Mouse (Mus musculus) splenic B cell, adult 2 months (primary cell): ENCODE measurements around the gene R3hdm4.
"Not testable (repeated sequence)": the region's sequence is repeated elsewhere in the genome, so short reads cannot be mapped to it uniquely, and the experiment has no call there.

Experiments
- DNase-seq: peaks from one replicate; pipeline ENCODE4 v3.0.0-alpha.2; 2011; ENCODE audit warnings: low read depth, low spot score
- H3K27me3 ChIP-seq: 2 replicates; pipeline ENCODE4 v1.6.1; 2012; ENCODE audit warnings: mild to moderate bottlenecking, low read length, moderate library complexity, mixed read lengths; ENCODE audit not compliant: control insufficient read depth, poor library complexity, insufficient read depth, severe bottlenecking
- H3K36me3 ChIP-seq: 2 replicates; pipeline ENCODE4 v1.6.1; 2012; ENCODE audit warnings: mild to moderate bottlenecking, low read length, moderate library complexity, mixed read lengths; ENCODE audit not compliant: control insufficient read depth, poor library complexity, insufficient read depth, severe bottlenecking

Gene R3hdm4

GRCm38 (mm10) chr10:79907415-79907814 is 13.6 kb downstream of the R3hdm4 start:
- DNase-seq = no peak
- H3K27me3 ChIP-seq = no peaks in the 10 kb centered on the region
- H3K36me3 ChIP-seq = peaks cover 7% of the 10 kb centered on the region

- no peak for DNase-seq
- H3K27me3 ChIP-seq = no peaks in the 10 kb centered on the region
Observed at GRCm38 (mm10) chr10:79906712-79907111, 14.3 kb downstream of the R3hdm4 start.

GRCm38 (mm10) chr10:79900951-79901410 is 20.0 kb downstream of the R3hdm4 start:
- DNase-seq = peak; percentile 40
- H3K36me3 ChIP-seq = peaks cover 7% of the 10 kb centered on the region
- no peaks in the 10 kb centered on the region for H3K27me3 ChIP-seq

More at GRCm38 (mm10) chr10:79906712-79907111, 14.3 kb downstream of the R3hdm4 start:
- peaks cover 7% of the 10 kb centered on the region for H3K36me3 ChIP-seq

- H3K27me3 ChIP-seq = no peaks in the 10 kb centered on the region
- no peaks in the 10 kb centered on the region; the same call in 1 of the 2 replicates for H3K36me3 ChIP-seq
- DNase-seq = peak; percentile 63
Observed at GRCm38 (mm10) chr10:79897316-79898245, 23.4 kb downstream of the R3hdm4 start.

- no peak for DNase-seq
- Histone ChIP-seq H3K27me3 (no peaks in the 10 kb centered on the region), H3K36me3 (no peaks in the 10 kb centered on the region; the same call in 1 of the 2 replicates)
Observed at GRCm38 (mm10) chr10:79896814-79897213, 24.2 kb downstream of the R3hdm4 start.

- no peak for DNase-seq
- H3K36me3 ChIP-seq = no peaks in the 10 kb centered on the region; the same call in 1 of the 2 replicates
- H3K27me3 ChIP-seq = no peaks in the 10 kb centered on the region
Observed at GRCm38 (mm10) chr10:79896306-79896705, 24.7 kb downstream of the R3hdm4 start.

- H3K27me3 ChIP-seq, H3K36me3 ChIP-seq: not testable (repeated sequence)
- peak; percentile 85 for DNase-seq
Observed at GRCm38 (mm10) chr10:79892451-79893118, 28.4 kb downstream of the R3hdm4 start.

- Histone ChIP-seq H3K27me3 (no peaks in the 10 kb centered on the region), H3K36me3 (no peaks in the 10 kb centered on the region)
- no peak for DNase-seq
Observed at GRCm38 (mm10) chr10:79890670-79891069, 30.3 kb downstream of the R3hdm4 start, which contains the start of gene Cfd. TSS of gene Cfd (plus strand) at chr10:79890853.

- Histone ChIP-seq H3K27me3 (no peaks in the 10 kb centered on the region), H3K36me3 (no peaks in the 10 kb centered on the region)
- DNase-seq = no peak
Observed at GRCm38 (mm10) chr10:79889386-79889785, 31.6 kb downstream of the R3hdm4 start.

- no peaks in the 10 kb centered on the region for H3K36me3 ChIP-seq
- no peaks in the 10 kb centered on the region for H3K27me3 ChIP-seq
- no peak for DNase-seq
Observed at GRCm38 (mm10) chr10:79886611-79887010, 34.4 kb downstream of the R3hdm4 start.

GRCm38 (mm10) chr10:79886054-79886453 is 35.0 kb downstream of the R3hdm4 start, which contains the start of gene Elane:
TSS of gene Elane (plus strand) at chr10:79886247.
- H3K27me3 ChIP-seq = no peaks in the 10 kb centered on the region
- no peaks in the 10 kb centered on the region for H3K36me3 ChIP-seq
- DNase-seq = no peak

- not testable (repeated sequence) for DNase-seq, H3K36me3 ChIP-seq, H3K27me3 ChIP-seq
Observed at GRCm38 (mm10) chr10:79884938-79885337, 36.1 kb downstream of the R3hdm4 start.

- Histone ChIP-seq H3K27me3 (no peaks in the 10 kb centered on the region), H3K36me3 (no peaks in the 10 kb centered on the region)
- no peak for DNase-seq
Observed at GRCm38 (mm10) chr10:79884446-79884845, 36.6 kb downstream of the R3hdm4 start.

GRCm38 (mm10) chr10:79883297-79884084 is 37.5 kb downstream of the R3hdm4 start:
- DNase-seq = peak; percentile 85
- Histone ChIP-seq H3K36me3 (no peaks in the 10 kb centered on the region), H3K27me3 (no peaks in the 10 kb centered on the region)
